Mouse (Mus musculus) olfactory bulb, adult 2 months (tissue): ENCODE data around the gene Nr2f2. TPM values are rescaled to one million over a fixed set of nuclear protein-coding genes. Genes with fewer than 3 reads are reported as not detected.

Experiments
- H3K27ac ChIP-seq: fragments of 200-500 bp; 2 replicates; pipeline ENCODE4 v1.5.1; 2012; ENCODE audit warnings: low read depth, low read length; ENCODE audit not compliant: insufficient read depth
- H3K4me1 ChIP-seq: fragments of 200-500 bp; 2 replicates; pipeline ENCODE4 v1.6.1; 2012; ENCODE audit warnings: low read length; ENCODE audit not compliant: control insufficient read depth, insufficient read depth
- H3K4me3 ChIP-seq: fragments of 200-500 bp; 2 replicates; pipeline ENCODE4 v1.5.1; 2012; ENCODE audit warnings: mild to moderate bottlenecking, low read depth, low read length, moderate library complexity; ENCODE audit not compliant: insufficient read depth
- CTCF ChIP-seq: fragments of 200-500 bp; IDR thresholded peaks from 2 replicates; pipeline ENCODE4 v1.5.1; 2012; ENCODE audit warnings: low read depth, mild to moderate bottlenecking, low read length, moderate library complexity; ENCODE audit not compliant: insufficient read depth
- POLR2A ChIP-seq: fragments of 200-500 bp; IDR thresholded peaks from 2 replicates; pipeline ENCODE4 v1.6.1; 2012; ENCODE audit warnings: mild to moderate bottlenecking, low read depth, low read length, moderate library complexity; ENCODE audit not compliant: insufficient read depth
- WGBS: fragments of 180-500 bp; shearing (Covaris S2); methylation state at CpG from one replicate; pipeline ENCODE4 v1.1.7; 2018; 5-methylcytosine and 5-hydroxymethylcytosine counted together
- polyA plus RNA-seq: library from polyadenylated mRNA; stranded (reverse); fragments of >200 nt; gene quantifications from 2 replicates; pipeline ENCODE4 v1.2.4, GENCODE M21; 2012; ENCODE audit warnings: low replicate concordance; ENCODE audit not compliant: missing spikeins, insufficient read depth, insufficient read length

The Nr2f2 gene
- polyA plus RNA-seq, 1 experiment: not detected

DNA sequence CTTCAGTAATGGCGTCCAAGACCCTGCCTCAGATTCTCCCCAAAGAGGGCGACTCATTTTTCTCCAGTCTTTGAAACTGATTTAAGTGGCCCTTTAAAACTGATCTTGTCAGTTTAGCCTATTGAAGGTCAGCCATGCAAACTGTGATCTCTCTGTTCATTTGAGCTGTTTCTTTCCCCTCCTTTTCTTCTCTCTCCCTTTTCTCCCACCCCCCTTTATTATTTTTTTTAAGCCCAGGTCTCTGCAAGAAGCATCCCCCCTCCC lies 11.2 kb downstream of the Nr2f2 start:
- 35% methylated on average over 2 of the region's 2 CpGs for WGBS
- no peak for TF ChIP-seq CTCF
- no peak for TF ChIP-seq POLR2A
- no peak overlapping the region for H3K4me3 ChIP-seq
- peaks cover 6% of the 10 kb centered on the region; the same call in 1 of the 2 replicates for H3K4me1 ChIP-seq
- no peak overlapping the region for H3K27ac ChIP-seq

GRCm38 (mm10) chr7:70354606-70355356 lies 11.8 kb downstream of the Nr2f2 start:
- Histone ChIP-seq H3K27ac (no peak overlapping the region), H3K4me3 (peak overlapping the region; percentile 12), H3K4me1 (peaks cover 4% of the 10 kb centered on the region; the same call in 1 of the 2 replicates)
- TF ChIP-seq POLR2A (no peak), CTCF (no peak)
- WGBS: 23% methylated on average over 14 of the region's 14 CpGs

- H3K27ac ChIP-seq: no peak overlapping the region
Observed at GRCm38 (mm10) chr7:70353151-70353550, 13.4 kb downstream of the Nr2f2 start.

DNA sequence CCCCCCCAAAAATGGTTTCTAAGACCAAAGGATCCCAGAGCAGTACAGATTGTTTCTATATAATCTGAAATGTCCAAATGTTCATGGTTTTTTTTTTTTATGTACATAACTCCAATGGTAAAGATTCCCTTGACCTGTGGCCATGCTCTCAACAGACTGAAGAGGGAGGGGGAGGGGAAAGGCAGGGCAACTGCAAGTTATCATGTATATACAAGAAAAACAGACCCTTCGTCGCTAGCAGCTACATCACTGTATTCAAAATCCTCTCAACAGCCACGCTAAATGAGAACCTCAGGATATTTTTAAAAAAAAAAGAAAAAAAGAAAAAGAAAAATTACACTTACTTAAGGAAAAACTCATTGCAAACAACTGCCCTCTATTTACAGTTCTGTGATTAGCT lies 13.9 kb downstream of the Nr2f2 start:
- TF ChIP-seq POLR2A (no peak), CTCF (no peak)
- Histone ChIP-seq H3K4me3 (no peak overlapping the region), H3K4me1 (no peaks in the 10 kb centered on the region), H3K27ac (no peak overlapping the region)
- 34% methylated on average over 3 of the region's 3 CpGs for WGBS

More at GRCm38 (mm10) chr7:70353151-70353550, 13.4 kb downstream of the Nr2f2 start:
- no peaks in the 10 kb centered on the region for H3K4me1 ChIP-seq
- H3K4me3 ChIP-seq: no peak overlapping the region
- 20% methylated on average over 4 of the region's 4 CpGs for WGBS
- TF ChIP-seq POLR2A (no peak), CTCF (no peak)

GRCm38 (mm10) chr7:70351981-70352560 lies 14.5 kb downstream of the Nr2f2 start:
- 8% methylated on average over 1 of the region's 1 CpGs for WGBS
- H3K27ac ChIP-seq: no peak overlapping the region
- TF ChIP-seq CTCF (no peak), POLR2A (no peak)
- H3K4me1 ChIP-seq: no peaks in the 10 kb centered on the region
- H3K4me3 ChIP-seq: no peak overlapping the region

DNA sequence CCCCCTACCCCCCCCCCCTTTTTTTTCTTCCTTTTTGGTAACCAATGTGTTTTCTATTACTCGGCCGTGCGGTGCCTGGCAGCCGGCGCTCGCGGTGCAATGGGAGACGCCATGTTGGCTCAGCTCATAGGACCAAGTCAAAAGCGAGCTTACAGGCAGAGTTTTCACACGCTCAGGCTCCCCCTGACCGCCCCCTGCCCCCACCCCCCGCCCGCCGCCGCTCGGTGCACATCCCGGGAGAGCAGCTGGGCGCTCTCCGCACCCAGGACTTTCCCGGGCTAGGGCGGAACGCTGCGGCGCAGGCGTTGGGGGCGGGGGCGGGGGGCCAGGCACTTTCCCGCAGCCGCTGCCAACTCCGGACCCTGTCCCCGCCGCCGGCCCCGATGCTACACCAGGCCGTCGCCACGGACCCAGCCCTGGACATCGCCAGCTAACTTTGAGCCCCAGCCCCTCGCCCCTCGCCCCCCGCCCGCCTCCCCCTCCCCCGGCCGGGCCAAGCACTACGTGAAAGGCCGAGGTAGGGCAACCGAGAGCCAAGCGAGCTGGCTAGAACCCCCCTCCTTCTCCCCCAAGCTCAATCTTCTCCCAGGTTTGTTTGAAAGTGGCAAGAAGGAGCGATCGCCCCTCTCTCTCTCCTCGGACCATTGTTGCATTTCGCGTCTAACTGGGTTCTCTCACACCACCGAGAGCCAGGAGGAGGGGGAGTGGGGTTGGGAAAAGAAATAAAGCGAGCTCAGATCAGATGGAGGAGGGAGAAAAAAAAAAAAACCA lies 15.6 kb downstream of the Nr2f2 start:
- no peak overlapping the region for H3K27ac ChIP-seq
- 2% methylated on average over 54 of the region's 55 CpGs for WGBS
- H3K4me1 ChIP-seq: peaks cover 3% of the 10 kb centered on the region
- H3K4me3 ChIP-seq: peak overlapping the region; percentile 30
- TF ChIP-seq POLR2A (no peak), CTCF (no peak)

- H3K27ac ChIP-seq: no peak overlapping the region; the same call in 1 of the 2 replicates
- 6% methylated on average over 20 of the region's 20 CpGs for WGBS
- H3K4me1 ChIP-seq: peaks cover 5% of the 10 kb centered on the region
- no peak overlapping the region for H3K4me3 ChIP-seq
- TF ChIP-seq POLR2A: no peak
- no peak for TF ChIP-seq CTCF
Observed at GRCm38 (mm10) chr7:70349981-70350670, 16.4 kb downstream of the Nr2f2 start.

DNA sequence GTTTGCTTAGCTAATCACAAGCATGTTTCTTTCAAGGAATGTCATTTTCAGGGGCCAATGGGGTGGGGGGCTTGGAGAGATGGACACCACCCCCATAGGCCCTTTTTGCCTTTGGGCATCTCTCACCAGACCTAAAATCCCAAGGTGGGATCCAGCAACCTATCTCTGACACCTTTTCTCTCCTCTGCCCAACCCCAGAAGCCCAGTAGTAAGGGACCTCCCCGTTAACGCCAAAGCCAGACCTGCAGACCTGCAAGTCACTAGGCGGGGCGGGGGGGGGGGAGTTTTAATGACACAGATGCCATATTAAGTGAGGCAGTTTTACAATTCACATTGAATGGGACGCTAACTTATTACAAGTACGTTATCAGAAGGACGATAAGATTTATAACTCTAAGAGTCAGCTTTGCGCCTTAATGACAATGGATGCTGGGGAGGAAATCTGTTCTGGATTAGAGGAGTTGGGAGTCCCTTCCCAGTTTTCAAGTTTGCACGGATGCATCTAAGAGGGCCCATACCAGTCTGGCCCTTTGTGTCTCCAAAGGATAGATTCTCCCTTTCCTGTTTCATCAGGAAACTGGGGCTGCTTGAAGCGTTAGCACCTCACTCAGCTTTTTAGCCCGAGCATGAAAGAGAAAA lies 17.4 kb downstream of the Nr2f2 start:
- H3K4me1 ChIP-seq: peaks cover 5% of the 10 kb centered on the region
- no peak overlapping the region for H3K27ac ChIP-seq
- H3K4me3 ChIP-seq: no peak overlapping the region
- WGBS: 6% methylated on average over 11 of the region's 11 CpGs
- TF ChIP-seq CTCF (no peak), POLR2A (no peak)
